Mouse (Mus musculus): ENCODE measurements at regions not wholly inside any gene's neighbourhood (a gene's known extent, or its start where the extent isn't known, plus 50 kb on each side); places are given as distances from the start of the nearest gene placed in this dataset.
"Not testable (repeated sequence)": the region's sequence is repeated elsewhere in the genome, so short reads cannot be mapped to it uniquely, and the experiment has no call there.

GRCm38 (mm10) chr3:117188782-117189500 lies 171.7 kb downstream of the Plppr4 start:
- Histone ChIP-seq H3K27ac (ENCODE audit: control insufficient read depth, insufficient read depth, low read depth, low read length) (no peak overlapping the region), H3K4me3 (ENCODE audit: control insufficient read depth, low read depth, low read length) (no peak overlapping the region), H3K36me3 (ENCODE audit: control insufficient read depth, insufficient read depth, low read length) (no peaks in the 10 kb centered on the region), H3K27me3 (ENCODE audit: control insufficient read depth, insufficient read depth, low read length) (no peaks in the 10 kb centered on the region), H3K4me1 (ENCODE audit: control insufficient read depth, insufficient read depth, low read length) (no peaks in the 10 kb centered on the region)
- TF ChIP-seq POLR2A (IDR thresholded peaks at IDR 0.05; ENCODE audit: control insufficient read depth, low read depth, low read length) (no peak), CTCF (IDR thresholded peaks at IDR 0.05; ENCODE audit: control insufficient read depth, insufficient read depth, insufficient replicate concordance, low read depth, low read length) (no peak)

DNA sequence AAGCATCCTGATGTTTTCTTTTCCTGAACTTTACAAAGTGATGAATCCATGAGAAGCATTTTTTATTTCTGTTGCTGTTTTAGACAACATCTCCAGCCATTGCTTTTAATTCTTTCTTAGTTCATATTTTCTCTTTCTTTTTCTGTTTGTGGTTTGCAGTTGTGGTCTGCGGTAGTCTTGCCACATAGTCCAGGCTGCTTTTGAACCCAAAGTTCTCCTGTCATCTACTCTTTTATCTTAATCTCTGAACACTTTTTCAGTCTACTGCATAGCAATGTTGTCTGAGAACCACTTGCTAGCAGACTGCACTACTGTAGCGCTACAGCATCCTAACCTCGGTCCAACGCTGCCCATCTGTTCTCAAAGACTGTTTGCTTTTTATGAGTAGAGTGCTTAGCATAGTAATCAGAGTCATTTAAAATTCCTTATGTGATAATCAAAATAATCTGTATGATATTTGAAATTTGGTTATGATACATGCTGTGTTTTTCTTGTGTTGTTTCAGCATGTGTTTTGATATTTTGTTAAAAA lies 177.0 kb downstream of the Plppr4 start:
- H3K27ac ChIP-seq (ENCODE audit: control insufficient read depth, insufficient read depth, low read depth, low read length), result no peak overlapping the region
- no peak for TF ChIP-seq POLR2A (IDR thresholded peaks at IDR 0.05; ENCODE audit: control insufficient read depth, low read depth, low read length)
- TF ChIP-seq CTCF (IDR thresholded peaks at IDR 0.05; ENCODE audit: control insufficient read depth, insufficient read depth, insufficient replicate concordance, low read depth, low read length), result no peak
- H3K4me1 ChIP-seq (ENCODE audit: control insufficient read depth, insufficient read depth, low read length), result no peaks in the 10 kb centered on the region
- H3K27me3 ChIP-seq (ENCODE audit: control insufficient read depth, insufficient read depth, low read length), result no peaks in the 10 kb centered on the region
- no peak overlapping the region for H3K4me3 ChIP-seq (ENCODE audit: control insufficient read depth, low read depth, low read length)
- H3K36me3 ChIP-seq (ENCODE audit: control insufficient read depth, insufficient read depth, low read length), result no peaks in the 10 kb centered on the region

DNA sequence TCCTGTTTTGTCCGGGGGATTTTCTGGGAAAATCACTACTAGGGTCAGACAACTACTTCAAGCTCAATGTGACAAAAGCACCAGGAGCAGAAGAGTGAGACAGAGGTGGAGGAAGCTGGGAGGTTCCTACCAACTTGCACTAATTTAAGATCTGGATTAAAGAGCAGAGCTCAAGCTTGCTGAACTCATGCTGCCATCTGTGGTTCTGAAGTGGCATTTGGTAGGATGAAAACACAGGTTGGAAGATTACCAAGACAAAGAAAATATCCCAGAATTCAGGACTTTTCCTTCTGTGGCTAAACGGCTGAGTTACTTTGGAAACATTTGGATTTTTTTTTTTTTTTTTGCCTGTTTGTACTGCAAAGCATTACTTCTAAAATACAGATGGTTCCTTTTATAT lies 190.9 kb downstream of the Plppr4 start:
- TF ChIP-seq POLR2A (IDR thresholded peaks at IDR 0.05; ENCODE audit: control insufficient read depth, low read depth, low read length) (no peak), CTCF (IDR thresholded peaks at IDR 0.05; ENCODE audit: control insufficient read depth, insufficient read depth, insufficient replicate concordance, low read depth, low read length) (no peak)
- no peaks in the 10 kb centered on the region for H3K4me1 ChIP-seq (ENCODE audit: control insufficient read depth, insufficient read depth, low read length)
- no peak overlapping the region for H3K27ac ChIP-seq (ENCODE audit: control insufficient read depth, insufficient read depth, low read depth, low read length)
- no peaks in the 10 kb centered on the region for H3K36me3 ChIP-seq (ENCODE audit: control insufficient read depth, insufficient read depth, low read length)
- no peaks in the 10 kb centered on the region for H3K27me3 ChIP-seq (ENCODE audit: control insufficient read depth, insufficient read depth, low read length)
- H3K4me3 ChIP-seq (ENCODE audit: control insufficient read depth, low read depth, low read length), result no peak overlapping the region

DNA sequence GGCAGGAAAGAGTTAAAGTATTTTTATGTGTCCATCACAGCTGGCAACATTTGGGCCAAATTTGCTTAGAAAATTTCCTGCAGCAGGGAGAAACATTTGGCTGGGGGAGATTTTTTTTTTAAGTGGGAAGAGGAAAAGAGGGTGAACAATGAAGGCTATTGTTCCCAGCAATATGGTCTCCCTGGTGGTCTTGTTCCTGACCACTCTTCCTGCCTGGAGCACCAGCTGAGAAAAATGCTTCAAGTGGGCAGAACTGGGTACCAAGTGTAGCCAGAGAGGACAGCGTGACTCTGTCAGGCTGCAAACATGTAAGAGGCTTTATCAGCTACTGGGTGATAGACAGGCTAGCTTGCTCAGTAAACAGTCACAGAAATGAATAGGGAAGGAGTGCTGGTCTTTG lies 194.3 kb upstream of the Palmd start:
- no peaks in the 10 kb centered on the region for H3K27me3 ChIP-seq (ENCODE audit: control insufficient read depth, insufficient read depth, low read length)
- H3K27ac ChIP-seq (ENCODE audit: control insufficient read depth, insufficient read depth, low read depth, low read length), result no peak overlapping the region
- no peak overlapping the region for H3K4me3 ChIP-seq (ENCODE audit: control insufficient read depth, low read depth, low read length)
- TF ChIP-seq CTCF (IDR thresholded peaks at IDR 0.05; ENCODE audit: control insufficient read depth, insufficient read depth, insufficient replicate concordance, low read depth, low read length) (no peak), POLR2A (IDR thresholded peaks at IDR 0.05; ENCODE audit: control insufficient read depth, low read depth, low read length) (no peak)
- H3K36me3 ChIP-seq (ENCODE audit: control insufficient read depth, insufficient read depth, low read length), result no peaks in the 10 kb centered on the region
- no peaks in the 10 kb centered on the region for H3K4me1 ChIP-seq (ENCODE audit: control insufficient read depth, insufficient read depth, low read length)

- H3K27ac ChIP-seq (ENCODE audit: control insufficient read depth, insufficient read depth, low read depth, low read length); H3K36me3 ChIP-seq (ENCODE audit: control insufficient read depth, insufficient read depth, low read length); H3K27me3 ChIP-seq (ENCODE audit: control insufficient read depth, insufficient read depth, low read length); H3K4me3 ChIP-seq (ENCODE audit: control insufficient read depth, low read depth, low read length); H3K4me1 ChIP-seq (ENCODE audit: control insufficient read depth, insufficient read depth, low read length): not testable (repeated sequence)
Observed at GRCm38 (mm10) chr3:117160689-117161088, 191.9 kb upstream of the Palmd start.

DNA sequence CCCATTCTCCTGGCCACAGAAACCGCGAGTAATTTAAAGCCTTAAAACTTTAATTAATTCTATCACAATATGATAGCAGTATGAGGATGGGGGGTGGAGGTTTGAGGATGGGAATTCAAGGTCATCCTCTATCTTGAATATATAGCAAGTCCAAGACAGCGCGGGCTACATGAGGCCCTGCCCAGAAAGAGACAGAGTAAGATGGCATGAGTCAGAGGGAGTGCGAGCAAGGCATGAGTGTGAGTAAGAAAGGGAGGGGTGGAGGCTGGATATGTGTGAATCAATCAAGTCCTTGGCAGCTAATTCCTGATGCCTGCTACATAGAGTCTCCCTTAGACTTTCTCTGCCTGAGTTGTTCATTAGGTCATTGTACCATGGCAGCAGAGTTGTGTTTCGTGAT lies 186.5 kb upstream of the Palmd start:
- TF ChIP-seq POLR2A (IDR thresholded peaks at IDR 0.05; ENCODE audit: control insufficient read depth, low read depth, low read length) (no peak), CTCF (IDR thresholded peaks at IDR 0.05; ENCODE audit: control insufficient read depth, insufficient read depth, insufficient replicate concordance, low read depth, low read length) (no peak)
- no peaks in the 10 kb centered on the region for H3K36me3 ChIP-seq (ENCODE audit: control insufficient read depth, insufficient read depth, low read length)
- H3K27ac ChIP-seq (ENCODE audit: control insufficient read depth, insufficient read depth, low read depth, low read length), result no peak overlapping the region
- H3K27me3 ChIP-seq (ENCODE audit: control insufficient read depth, insufficient read depth, low read length), result no peaks in the 10 kb centered on the region
- no peaks in the 10 kb centered on the region for H3K4me1 ChIP-seq (ENCODE audit: control insufficient read depth, insufficient read depth, low read length)
- H3K4me3 ChIP-seq (ENCODE audit: control insufficient read depth, low read depth, low read length), result no peak overlapping the region

DNA sequence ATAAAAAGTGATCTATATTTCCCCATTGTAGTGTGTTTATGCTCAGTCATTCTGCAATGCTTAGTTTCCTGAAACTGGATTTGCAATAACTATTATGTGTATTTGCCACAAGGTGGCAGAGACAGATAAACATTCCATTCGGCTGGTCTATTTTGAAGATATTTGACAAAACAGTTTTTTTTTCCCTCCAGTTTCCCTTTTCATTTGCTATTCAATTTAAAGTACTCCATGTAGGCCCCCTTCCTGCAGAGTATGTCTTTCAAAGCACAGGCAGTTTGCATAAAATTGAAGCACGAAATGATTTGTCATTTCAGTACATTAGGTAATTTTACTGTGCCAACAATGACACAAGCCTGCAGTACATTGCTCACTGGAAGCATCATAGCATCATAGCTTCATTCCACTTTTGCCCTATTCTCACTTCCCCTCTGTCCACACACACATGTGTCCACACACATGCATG lies 184.3 kb upstream of the Palmd start:
- no peak overlapping the region for H3K4me3 ChIP-seq (ENCODE audit: control insufficient read depth, low read depth, low read length)
- no peaks in the 10 kb centered on the region for H3K4me1 ChIP-seq (ENCODE audit: control insufficient read depth, insufficient read depth, low read length)
- TF ChIP-seq POLR2A (IDR thresholded peaks at IDR 0.05; ENCODE audit: control insufficient read depth, low read depth, low read length), result no peak
- TF ChIP-seq CTCF (IDR thresholded peaks at IDR 0.05; ENCODE audit: control insufficient read depth, insufficient read depth, insufficient replicate concordance, low read depth, low read length), result no peak
- H3K27ac ChIP-seq (ENCODE audit: control insufficient read depth, insufficient read depth, low read depth, low read length), result no peak overlapping the region
- no peaks in the 10 kb centered on the region for H3K36me3 ChIP-seq (ENCODE audit: control insufficient read depth, insufficient read depth, low read length)
- H3K27me3 ChIP-seq (ENCODE audit: control insufficient read depth, insufficient read depth, low read length), result no peaks in the 10 kb centered on the region
